Mouse (Mus musculus) v-Abl transformed pro-B cells (cell line): ENCODE results near the gene Fam3b.

Experiments
- in situ Hi-C, 2 experiments: fragments of 400-800 bp; cut with MboI; formaldehyde crosslinking; loops; one replicate each; pipeline ENCODE4 v1.15.1; 2025; ENCODE audit not compliant: unreplicated experiment in 2 of 2

Fam3b gene

DNA sequence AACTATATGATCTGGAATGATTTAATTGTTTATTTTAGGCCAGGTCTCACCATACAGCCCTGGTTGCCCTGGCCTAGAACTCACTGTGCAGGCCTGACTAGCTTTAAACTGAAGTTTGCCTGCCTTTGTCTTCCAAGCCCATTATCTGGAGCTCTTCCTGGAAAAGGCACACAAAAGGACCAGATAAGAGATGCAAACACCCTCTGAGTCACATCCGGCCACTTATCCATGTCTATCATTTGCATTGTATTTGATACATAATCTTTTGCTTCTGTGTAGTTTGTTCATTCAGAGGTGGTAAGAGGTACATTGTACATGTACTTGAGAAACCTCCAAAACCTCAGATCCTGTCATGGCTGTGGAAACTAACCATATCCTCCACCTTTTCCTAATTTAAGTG lies 91.0 kb downstream of the Fam3b start:
- in situ Hi-C loops: no loop called here

DNA sequence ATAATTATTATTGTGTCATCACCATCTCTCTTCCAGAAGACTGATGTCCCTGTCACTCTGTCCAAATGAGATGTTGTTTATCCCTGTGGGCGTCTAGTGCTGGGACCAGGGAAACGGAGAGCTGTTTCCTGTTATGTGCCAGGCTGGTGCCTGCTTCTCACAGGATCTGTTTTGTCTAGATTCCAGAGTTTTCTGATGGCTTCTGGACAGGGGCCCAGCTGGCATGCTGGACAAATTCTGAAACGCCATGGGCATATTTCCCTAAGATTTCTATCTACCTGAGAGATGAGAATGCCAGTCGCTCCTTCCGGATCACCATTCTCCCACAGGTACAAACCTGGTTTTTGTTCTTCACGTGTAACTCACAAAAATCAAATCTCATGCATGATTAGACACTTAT lies 92.9 kb downstream of the Fam3b start:
- in situ Hi-C loops: no loop called here
